Mouse (Mus musculus) stomach, embryonic 14.5 days (tissue): Measurements from ENCODE around the gene Usp6nl. TPM values are rescaled to one million over a fixed set of nuclear protein-coding genes. Genes with fewer than 3 reads are reported as not detected.

Source experiments
- ATAC-seq: fragments of 200-750 bp; cut with Nextera tagmentation; 2 replicates; pipeline ENCODE4 v1.8.0; 2017; ENCODE audit warnings: low read depth, moderate TSS enrichment; ENCODE audit not compliant: insufficient number of reproducible peaks, insufficient read depth, low FRiP score
- H3K27ac ChIP-seq: fragments of 300-500 bp; sonication (generic); 2 replicates; pipeline ENCODE4 v1.5.1; 2014; ENCODE audit warnings: mild to moderate bottlenecking, low read length, moderate library complexity, mixed read lengths
- H3K27me3 ChIP-seq: fragments of 300-500 bp; sonication (generic); 2 replicates; pipeline ENCODE4 v1.6.1; 2014; ENCODE audit warnings: low read length, control low read depth, mixed read lengths; ENCODE audit not compliant: control insufficient read depth, insufficient read depth
- H3K36me3 ChIP-seq: fragments of 300-500 bp; sonication (generic); 2 replicates; pipeline ENCODE4 v1.6.1; 2014; ENCODE audit warnings: mild to moderate bottlenecking, control low read depth, low read length, moderate library complexity, mixed read lengths; ENCODE audit not compliant: control insufficient read depth, insufficient read depth
- H3K4me1 ChIP-seq: fragments of 300-500 bp; sonication (generic); 2 replicates; pipeline ENCODE4 v1.6.1; 2014; ENCODE audit warnings: low read length, control low read depth, mixed read lengths; ENCODE audit not compliant: control insufficient read depth, insufficient read depth
- H3K4me2 ChIP-seq: fragments of 300-500 bp; sonication (generic); replicated peaks from 2 replicates; pipeline ENCODE4 v1.6.1; 2014; ENCODE audit warnings: low read depth, low read length, control low read depth
- H3K4me3 ChIP-seq: fragments of 300-500 bp; sonication (generic); 2 replicates; pipeline ENCODE4 v1.5.1; 2014; ENCODE audit warnings: low read depth, low read length, control low read depth
- H3K9ac ChIP-seq: fragments of 300-500 bp; sonication (generic); replicated peaks from 2 replicates; pipeline ENCODE4 v1.6.1; 2014; ENCODE audit warnings: low read depth, mild to moderate bottlenecking, control low read depth, low read length, moderate library complexity, mixed read lengths
- H3K9me3 ChIP-seq: fragments of 300-500 bp; sonication (generic); 2 replicates; pipeline ENCODE4 v1.6.1; 2016; ENCODE audit warnings: low read depth, low read length, control low read depth; ENCODE audit not compliant: control insufficient read depth
- WGBS: fragments of 180-500 bp; shearing (Covaris S2); extraction: QIAGEN DNeasy Blood & Tissue Kit; methylation state at CpG from one replicate; pipeline ENCODE4 v1.1.7; 2014; 5-methylcytosine and 5-hydroxymethylcytosine counted together
- polyA plus RNA-seq: library from polyadenylated mRNA; unstranded; fragments of >200 nt; fragmentation: Nextera tagmentation; extraction: Ambion mirVana; gene quantifications from 2 replicates; pipeline ENCODE4 v1.2.1, GENCODE M21; 2014

Usp6nl gene
- polyA plus RNA-seq: 12.9 and 14.4 TPM in 2 replicates

DNA sequence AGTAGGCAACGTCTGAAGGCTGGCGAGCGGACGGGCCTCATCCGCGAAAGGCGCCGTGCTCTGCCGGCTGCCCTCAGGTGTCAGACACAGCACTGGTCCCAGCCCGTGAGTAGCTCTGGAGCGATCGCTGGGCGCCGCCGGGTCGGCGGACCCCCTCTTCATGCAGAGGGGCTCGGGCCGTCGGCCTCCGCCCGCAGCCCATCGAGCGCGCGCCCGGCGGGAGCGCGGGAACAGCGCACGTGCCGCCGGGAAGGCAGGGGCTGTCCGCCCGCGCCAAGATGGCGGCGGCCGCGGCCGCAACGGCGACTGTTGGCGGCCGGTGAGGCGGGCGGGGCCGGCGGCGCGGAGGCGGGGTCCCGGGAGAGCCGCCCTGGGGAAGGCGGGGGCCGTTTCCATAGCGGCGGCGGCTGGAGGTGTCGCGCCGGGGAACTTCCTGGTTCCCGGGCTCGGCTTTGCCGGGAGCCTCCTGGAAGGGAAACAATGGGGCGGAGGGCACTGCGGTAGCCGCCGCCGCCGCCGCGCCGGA lies at the start of gene Usp6nl:
Gene Usp6nl (plus strand): TSS at position 292 of the 526 bp plus-strand sequence.
- under 1% methylated on average over 51 of the region's 75 CpGs for WGBS
- H3K4me3 ChIP-seq: peak within 1 kb of the TSS; percentile 93
- H3K36me3 ChIP-seq: no peaks in the 10 kb centered on the region
- ATAC-seq: peak; percentile 89
- no peaks in the 10 kb centered on the region for H3K9me3 ChIP-seq
- H3K9ac ChIP-seq: peak within 1 kb of the TSS; percentile 97
- peak within 1 kb of the TSS; percentile 99 for H3K27ac ChIP-seq
- no peaks in the 10 kb centered on the region for H3K27me3 ChIP-seq
- H3K4me1 ChIP-seq: peaks cover 18% of the 10 kb centered on the region
- H3K4me2 ChIP-seq: peak within 1 kb of the TSS; percentile 55

DNA sequence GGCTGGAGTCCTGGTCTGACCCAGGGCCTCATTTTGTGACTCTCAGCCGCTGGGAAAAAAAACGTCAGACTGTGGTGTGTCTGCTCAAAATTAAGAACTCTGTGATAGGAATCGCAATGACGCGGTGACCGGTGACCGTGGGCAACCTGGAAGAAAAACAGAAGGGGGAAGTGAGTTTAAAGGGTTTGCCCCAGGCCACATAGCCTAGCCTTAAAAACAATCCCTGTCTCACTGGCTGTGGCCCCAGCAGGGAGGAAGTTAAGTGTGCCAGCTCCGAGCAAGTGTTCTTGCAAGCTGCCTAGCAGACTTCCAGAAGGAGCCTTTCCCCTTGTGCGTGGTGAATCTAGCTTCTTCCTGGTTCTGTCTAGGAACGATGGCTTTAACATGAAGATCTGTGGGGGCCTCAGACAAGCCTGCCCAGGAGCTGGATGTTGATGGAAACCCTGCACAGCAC lies 49.0 kb upstream of the Usp6nl start:
- H3K9me3 ChIP-seq: no peaks in the 10 kb centered on the region
- H3K27ac ChIP-seq: no peak overlapping the region
- no peaks in the 10 kb centered on the region for H3K36me3 ChIP-seq
- H3K4me1 ChIP-seq: 0 out of 2 replicates have a peak, but pooled peaks cover 3% of the 10 kb centered on the region
- H3K9ac ChIP-seq: no peak overlapping the region
- no peak overlapping the region for H3K4me2 ChIP-seq
- no peaks in the 10 kb centered on the region for H3K27me3 ChIP-seq
- no peak overlapping the region for H3K4me3 ChIP-seq
- WGBS: 52% methylated on average over 10 of the region's 10 CpGs
- no peak for ATAC-seq

DNA sequence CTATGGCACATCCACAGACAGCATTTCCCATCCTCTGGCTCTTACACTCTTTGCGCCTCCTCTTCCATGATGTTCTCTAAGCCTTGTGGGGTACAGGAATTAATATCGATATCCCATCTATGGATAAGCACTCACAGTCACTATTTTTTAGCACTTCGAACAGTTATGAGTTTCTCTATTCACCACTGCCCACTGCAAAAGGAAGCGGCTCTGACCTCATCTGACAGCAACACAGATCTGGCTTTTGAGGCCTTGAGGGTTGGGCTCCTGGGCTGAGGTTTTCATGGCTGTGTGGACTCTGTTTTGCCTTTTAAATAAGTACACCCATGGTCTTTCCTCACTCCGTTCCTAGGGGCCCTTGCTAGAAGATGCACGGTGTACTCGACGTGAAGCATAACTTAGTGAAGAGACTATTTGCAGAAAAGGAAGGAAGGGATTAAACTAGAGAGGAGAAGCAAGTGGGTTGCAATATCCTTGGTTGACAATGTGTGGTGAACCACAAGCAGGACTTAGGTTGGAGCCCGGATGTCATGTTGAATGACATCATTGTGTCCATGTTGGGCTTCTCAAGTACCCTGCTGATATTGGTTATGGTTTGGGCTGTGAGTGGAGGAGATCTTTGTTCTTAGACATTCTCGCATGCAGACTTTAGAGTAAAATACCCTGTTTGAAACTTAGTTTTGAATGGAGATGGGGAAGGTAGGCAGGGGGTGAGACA lies 43.5 kb upstream of the Usp6nl start:
- no peaks in the 10 kb centered on the region for H3K9me3 ChIP-seq
- WGBS: 86% methylated on average over 10 of the region's 10 CpGs
- H3K9ac ChIP-seq: no peak overlapping the region
- no peaks in the 10 kb centered on the region for H3K36me3 ChIP-seq
- no peaks in the 10 kb centered on the region for H3K4me1 ChIP-seq
- ATAC-seq: no peak
- H3K4me2 ChIP-seq: no peak overlapping the region
- H3K27me3 ChIP-seq: no peaks in the 10 kb centered on the region
- H3K27ac ChIP-seq: no peak overlapping the region
- H3K4me3 ChIP-seq: no peak overlapping the region

DNA sequence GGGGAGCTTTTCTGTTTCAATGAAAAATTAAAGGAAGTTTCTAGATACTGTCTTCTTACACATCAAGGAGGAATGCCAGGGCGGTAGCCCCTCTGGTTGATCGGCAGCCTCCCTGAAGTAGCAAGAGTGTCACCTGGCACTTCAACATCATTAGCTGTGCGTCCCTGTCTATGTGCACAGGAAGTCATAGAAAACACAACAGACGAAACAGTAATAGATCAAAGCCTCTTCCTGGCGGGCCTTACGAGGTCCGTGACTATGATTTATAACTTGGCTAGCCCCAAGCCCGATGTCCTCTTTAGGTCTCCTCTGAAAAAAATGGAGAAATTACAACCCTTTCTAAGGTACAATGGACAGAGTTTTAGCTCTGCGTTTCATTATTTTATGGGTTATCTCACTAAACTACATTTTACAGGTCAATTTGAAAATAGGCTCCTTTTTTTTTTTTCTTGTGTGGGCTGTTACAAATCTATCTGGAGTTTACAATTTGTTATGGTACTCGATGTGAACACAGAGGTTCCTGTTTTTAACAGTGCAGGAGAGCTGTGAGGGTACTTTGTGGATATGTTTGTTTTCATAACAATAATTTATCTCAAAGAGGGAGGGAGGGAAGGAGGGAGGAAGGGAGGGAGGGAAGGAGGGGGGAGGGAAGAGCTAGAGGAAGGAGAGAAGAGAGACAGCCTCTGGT lies 42.7 kb upstream of the Usp6nl start:
- ATAC-seq: no peak
- H3K4me1 ChIP-seq: no peaks in the 10 kb centered on the region
- H3K27ac ChIP-seq: no peak overlapping the region
- no peaks in the 10 kb centered on the region for H3K36me3 ChIP-seq
- no peak overlapping the region for H3K4me3 ChIP-seq
- no peaks in the 10 kb centered on the region for H3K27me3 ChIP-seq
- H3K9ac ChIP-seq: no peak overlapping the region
- H3K4me2 ChIP-seq: no peak overlapping the region
- H3K9me3 ChIP-seq: no peaks in the 10 kb centered on the region
- WGBS: 30% methylated on average over 10 of the region's 10 CpGs

DNA sequence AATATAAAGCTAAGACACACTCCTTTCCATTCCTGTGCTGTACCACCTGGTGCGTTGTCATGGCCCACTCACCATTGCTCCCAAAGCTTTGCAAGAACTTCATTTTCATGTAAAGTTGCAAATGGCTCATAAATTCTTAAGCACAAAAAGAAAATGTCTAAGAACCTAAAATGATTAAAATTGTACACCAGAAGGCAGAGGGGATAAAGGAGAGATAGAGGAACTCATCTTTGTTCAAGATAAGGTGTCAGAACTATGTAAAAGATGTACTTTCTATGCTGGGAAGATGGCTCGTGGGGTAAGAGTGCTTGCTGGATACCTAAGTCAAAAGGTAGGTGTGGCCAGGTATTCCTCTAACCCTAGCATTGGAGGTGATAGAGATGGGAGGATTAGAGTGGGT lies 38.9 kb upstream of the Usp6nl start:
- ATAC-seq: no peak
- 83% methylated on average over 2 of the region's 2 CpGs for WGBS

DNA sequence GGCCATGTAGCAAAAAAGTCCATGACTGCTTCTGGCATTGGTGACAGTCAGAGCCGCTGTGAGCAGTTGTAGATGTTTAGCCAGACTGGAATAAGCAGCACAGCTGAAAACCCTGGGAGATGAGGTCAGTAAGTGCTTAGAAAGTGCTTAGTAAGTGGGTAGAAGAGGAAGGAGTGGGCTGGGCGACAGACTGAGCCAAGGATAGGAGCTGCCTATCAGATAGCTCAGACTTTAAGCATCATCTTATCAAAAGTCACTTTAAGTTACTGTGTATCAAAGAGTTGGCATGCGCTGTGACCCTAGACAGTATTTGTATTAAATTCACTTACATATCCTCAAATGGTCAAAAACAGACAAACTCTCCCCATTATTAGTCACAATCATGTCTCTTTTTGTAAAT lies 37.7 kb upstream of the Usp6nl start:
- H3K9ac ChIP-seq: no peak overlapping the region
- 64% methylated on average over 3 of the region's 3 CpGs for WGBS
- H3K36me3 ChIP-seq: no peaks in the 10 kb centered on the region
- no peak overlapping the region for H3K4me2 ChIP-seq
- no peaks in the 10 kb centered on the region for H3K27me3 ChIP-seq
- H3K4me1 ChIP-seq: no peaks in the 10 kb centered on the region
- no peak overlapping the region for H3K27ac ChIP-seq
- H3K4me3 ChIP-seq: no peak overlapping the region
- no peak for ATAC-seq
- H3K9me3 ChIP-seq: no peaks in the 10 kb centered on the region

More for the DNA sequence above, 38.9 kb upstream of the Usp6nl start:
- Histone ChIP-seq H3K4me3 (no peak overlapping the region), H3K27ac (no peak overlapping the region), H3K4me1 (no peaks in the 10 kb centered on the region), H3K9me3 (no peaks in the 10 kb centered on the region), H3K4me2 (no peak overlapping the region), H3K36me3 (no peaks in the 10 kb centered on the region), H3K27me3 (no peaks in the 10 kb centered on the region), H3K9ac (no peak overlapping the region)

DNA sequence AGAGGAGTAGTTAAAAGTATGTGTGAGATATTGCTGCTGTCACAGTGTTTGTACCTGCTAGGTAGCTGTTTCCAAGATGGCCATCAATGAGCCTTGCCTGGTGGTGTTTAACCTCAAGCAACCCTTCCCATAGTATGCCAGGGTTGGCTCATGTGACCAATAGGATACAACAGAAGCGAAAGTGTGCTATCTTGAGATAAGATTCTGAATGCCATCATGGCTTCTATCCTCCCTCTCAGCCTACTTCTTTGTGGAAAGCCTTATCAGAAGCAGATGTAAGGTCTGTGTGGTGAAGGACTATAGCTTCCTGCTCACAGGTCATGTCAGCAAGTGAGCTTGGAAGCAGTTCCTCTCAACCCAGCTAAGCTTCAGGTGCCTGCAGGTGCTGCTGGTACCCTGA lies 36.7 kb upstream of the Usp6nl start:
- no peaks in the 10 kb centered on the region for H3K36me3 ChIP-seq
- H3K4me1 ChIP-seq: no peaks in the 10 kb centered on the region
- H3K9me3 ChIP-seq: no peaks in the 10 kb centered on the region
- H3K4me3 ChIP-seq: no peak overlapping the region
- no peak overlapping the region for H3K4me2 ChIP-seq
- H3K27me3 ChIP-seq: no peaks in the 10 kb centered on the region
- ATAC-seq: no peak; the same call in 1 of the 2 replicates
- no peak overlapping the region for H3K27ac ChIP-seq
- no peak overlapping the region for H3K9ac ChIP-seq
- WGBS: 85% methylated on average over 1 of the region's 1 CpGs

DNA sequence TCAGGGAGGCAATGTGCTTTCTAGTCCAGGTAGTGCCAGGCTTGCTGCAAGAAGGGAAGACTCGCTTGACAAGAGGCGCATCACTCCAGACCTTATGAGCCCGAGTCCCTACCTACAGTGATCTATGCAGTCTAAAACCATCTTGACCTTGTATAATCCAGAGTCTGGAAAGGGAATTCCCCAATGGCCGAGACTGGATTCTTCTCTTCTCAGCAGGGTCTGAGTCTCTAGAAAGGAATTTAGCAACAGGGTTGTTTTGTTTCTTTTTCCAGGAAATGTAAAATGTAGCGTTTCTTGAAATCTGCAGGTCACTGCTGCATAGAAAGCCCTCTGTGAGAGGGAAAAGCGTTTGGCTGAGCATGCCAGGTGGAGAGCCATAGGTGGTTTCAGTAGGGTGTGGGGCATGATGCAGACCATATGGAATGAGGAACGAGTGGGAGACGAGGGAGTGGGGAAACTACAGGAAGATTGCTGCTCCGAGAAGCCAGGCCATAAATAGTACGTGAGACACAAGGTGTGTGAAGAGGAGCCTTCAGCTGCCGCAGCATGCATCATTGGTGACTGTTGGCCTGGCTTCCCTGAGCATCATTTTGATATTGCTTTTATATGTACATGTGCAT lies 28.5 kb upstream of the Usp6nl start:
- H3K36me3 ChIP-seq: no peaks in the 10 kb centered on the region
- 67% methylated on average over 11 of the region's 11 CpGs for WGBS
- no peaks in the 10 kb centered on the region for H3K4me1 ChIP-seq
- no peaks in the 10 kb centered on the region for H3K9me3 ChIP-seq
- H3K27ac ChIP-seq: no peak overlapping the region
- ATAC-seq: no peak
- no peaks in the 10 kb centered on the region for H3K27me3 ChIP-seq
- H3K4me3 ChIP-seq: no peak overlapping the region
- no peak overlapping the region for H3K4me2 ChIP-seq
- no peak overlapping the region for H3K9ac ChIP-seq
